Mouse (Mus musculus): ENCODE results near the gene Ccdc103. TPM values are rescaled to one million over a fixed set of nuclear protein-coding genes. Genes with fewer than 3 reads are reported as not detected.

The Ccdc103 gene
- total RNA-seq, 2 experiments from 2014 or later, result 1.8 to 2.6 TPM

GRCm38 (mm10) chr11:102858951-102859350 lies 22.1 kb upstream of the Ccdc103 start:
- no peak for TF ChIP-seq CTCF (IDR thresholded peaks at IDR 0.05)
- intact Hi-C loops (cut with DNase I), result no loop called here

DNA sequence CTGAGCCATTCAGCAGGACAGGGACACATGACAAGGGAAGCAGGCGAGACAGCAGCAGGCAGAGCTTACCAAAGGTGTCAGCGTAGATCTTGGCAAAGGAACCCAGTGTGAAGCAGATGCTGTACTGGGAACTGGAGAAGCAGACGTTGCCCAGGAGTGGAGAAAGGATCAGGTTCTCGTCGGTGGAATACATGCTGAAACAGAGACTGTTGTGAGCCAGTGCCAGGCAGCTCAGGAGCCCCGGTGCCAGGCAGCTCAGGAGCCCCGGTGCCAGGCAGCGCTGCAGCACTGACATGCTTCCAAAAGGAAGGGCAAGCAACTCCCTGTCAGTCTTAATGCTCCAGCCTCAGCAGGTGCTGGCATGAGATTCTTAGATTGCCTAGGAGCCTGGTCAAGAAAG lies 21.1 kb upstream of the Ccdc103 start:
- intact Hi-C loops (cut with DNase I), result no loop called here
- Histone ChIP-seq H3K27ac (peak overlapping the region; percentile 34), H3K4me3 (no peak overlapping the region)
- no peak for DNase-seq (ENCODE audit: extremely low spot score in 1 of 2, low spot score in 2 of 2)
- TF ChIP-seq CTCF (IDR thresholded peaks at IDR 0.05), result no peak

More at GRCm38 (mm10) chr11:102858951-102859350, 22.1 kb upstream of the Ccdc103 start:
- Histone ChIP-seq H3K4me3 (no peak overlapping the region), H3K27ac (no peak overlapping the region)
- DNase-seq (ENCODE audit: extremely low spot score in 1 of 2, low spot score in 2 of 2), result no peak

DNA sequence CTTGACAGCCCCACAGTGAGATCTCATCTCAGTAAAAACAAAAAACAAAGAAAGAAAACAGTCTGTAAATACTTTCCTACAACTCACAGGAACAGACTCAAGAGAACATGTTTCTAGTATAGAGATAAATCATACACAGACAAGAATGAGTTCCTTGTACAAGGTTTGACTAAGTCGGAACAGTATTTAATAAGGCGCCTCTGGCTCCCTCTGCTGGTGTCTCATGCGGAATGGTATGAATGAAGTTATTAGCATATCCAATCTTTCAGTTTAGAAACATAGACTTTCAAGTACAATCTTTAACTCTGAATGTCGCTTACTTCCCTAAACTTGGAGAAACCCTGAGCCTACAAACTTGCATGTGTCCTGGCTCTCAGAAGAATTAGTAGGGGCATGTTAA lies 16.7 kb upstream of the Ccdc103 start:
- Histone ChIP-seq H3K4me3 (no peak overlapping the region), H3K27ac (no peak overlapping the region)
- peak; percentile 62 to 63 for DNase-seq (ENCODE audit: extremely low spot score in 1 of 2, low spot score in 2 of 2)
- intact Hi-C loops (cut with DNase I), result loop anchor here (1.0 kb wide), 2 partner anchors 90 to 125 kb away; no protein-coding TSS in a partner anchor
- peak; percentile 78 for TF ChIP-seq CTCF (IDR thresholded peaks at IDR 0.05)

- intact Hi-C loops (cut with DNase I), result no loop called here
- Histone ChIP-seq H3K27ac (peak overlapping the region; percentile 92), H3K4me3 (no peak overlapping the region)
- peak in 1 of 2 experiments; percentile 48 for DNase-seq (ENCODE audit: extremely low spot score in 1 of 2, low spot score in 2 of 2)
- TF ChIP-seq CTCF (IDR thresholded peaks at IDR 0.05), result no peak
Observed at GRCm38 (mm10) chr11:102874801-102875334, 6.1 kb upstream of the Ccdc103 start.

GRCm38 (mm10) chr11:102879558-102879957 lies 1.4 kb upstream of the Ccdc103 start:
- no peak for TF ChIP-seq CTCF (IDR thresholded peaks at IDR 0.05)
- H3K4me3 ChIP-seq, result no peak overlapping the region; the same call in 1 of the 2 replicates
- H3K27ac ChIP-seq, result no peak overlapping the region
- intact Hi-C loops (cut with DNase I), result no loop called here
- no peak for DNase-seq (ENCODE audit: extremely low spot score in 1 of 2, low spot score in 2 of 2)

GRCm38 (mm10) chr11:102881314-102882198 lies 552 bp downstream of the Ccdc103 start:
- intact Hi-C loops (cut with DNase I), result no loop called here
- H3K4me3 ChIP-seq, result peak overlapping the region; percentile 74
- peak overlapping the region; percentile 100 for H3K27ac ChIP-seq
- no peak for TF ChIP-seq CTCF (IDR thresholded peaks at IDR 0.05)
- no peak for DNase-seq (ENCODE audit: extremely low spot score in 1 of 2, low spot score in 2 of 2)

DNA sequence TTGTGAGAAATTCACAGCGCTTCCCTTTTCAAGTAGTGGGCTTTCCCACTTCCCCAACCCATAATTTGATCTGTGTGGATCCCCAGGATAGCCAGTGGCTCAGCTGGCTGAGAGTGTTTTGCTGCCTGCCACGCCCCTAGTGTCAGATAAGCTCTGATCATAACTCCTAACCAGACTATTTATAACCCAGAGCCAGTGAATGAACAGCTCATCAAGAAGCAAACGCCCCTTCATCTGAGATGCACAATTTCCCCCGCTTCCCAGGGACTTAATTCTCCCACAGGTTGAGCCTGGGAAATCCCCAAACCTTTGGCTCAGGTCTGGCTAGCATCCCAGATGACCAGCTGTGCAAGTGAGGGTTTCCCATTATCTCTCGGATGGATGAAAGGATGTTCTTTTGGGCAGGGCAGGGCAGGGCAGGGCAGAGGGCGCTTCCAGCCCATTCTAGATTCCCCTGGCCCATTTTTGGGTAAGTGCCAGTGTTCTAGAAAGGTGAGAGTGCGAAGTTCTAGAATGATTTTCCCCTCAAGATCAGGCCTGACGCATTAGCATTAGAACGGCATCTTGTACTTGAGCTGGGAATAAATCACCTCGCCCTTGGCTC lies 3.7 kb downstream of the Ccdc103 start, which contains the start of gene Fam187a:
TSS of gene Fam187a (plus strand) at position 554 of the 604 bp plus-strand sequence.
- Histone ChIP-seq H3K4me3 (no peak within 1 kb of the TSS), H3K27ac (no peak within 1 kb of the TSS; the same call in 1 of the 2 replicates)
- intact Hi-C loops (cut with DNase I), result no loop called here
- TF ChIP-seq CTCF (IDR thresholded peaks at IDR 0.05), result no peak
- DNase-seq (ENCODE audit: extremely low spot score in 1 of 2, low spot score in 2 of 2), result no peak

DNA sequence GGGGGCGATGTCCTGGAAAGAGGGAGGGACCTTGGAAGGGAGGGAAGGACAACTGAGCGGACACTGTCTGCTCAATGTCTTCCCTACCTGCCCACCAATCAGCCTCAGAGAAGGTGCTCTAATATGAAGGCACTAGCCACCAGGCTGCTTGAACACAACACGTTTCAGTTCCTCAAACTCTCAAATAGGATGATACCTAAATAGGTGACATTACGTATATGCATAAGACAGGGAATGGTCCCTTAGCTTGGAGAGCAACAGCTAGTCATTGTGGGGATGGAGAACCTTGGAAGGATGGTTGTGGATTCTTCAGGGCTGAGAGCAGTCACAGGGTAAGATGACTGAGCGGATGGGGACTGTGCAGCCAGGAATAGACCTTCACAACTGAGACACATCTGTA lies 6.4 kb downstream of the Ccdc103 start:
- H3K4me3 ChIP-seq, result no peak overlapping the region
- H3K27ac ChIP-seq, result peak overlapping the region; percentile 63; the same call in 1 of the 2 replicates
- intact Hi-C loops (cut with DNase I), result no loop called here
- TF ChIP-seq CTCF (IDR thresholded peaks at IDR 0.05), result no peak
- DNase-seq (ENCODE audit: extremely low spot score in 1 of 2, low spot score in 2 of 2), result no peak

GRCm38 (mm10) chr11:102888135-102888534 lies 7.1 kb downstream of the Ccdc103 start:
- Histone ChIP-seq H3K27ac (peak overlapping the region; percentile 63), H3K4me3 (no peak overlapping the region)
- intact Hi-C loops (cut with DNase I), result no loop called here
- DNase-seq (ENCODE audit: extremely low spot score in 1 of 2, low spot score in 2 of 2), result no peak
- TF ChIP-seq CTCF (IDR thresholded peaks at IDR 0.05), result no peak

DNA sequence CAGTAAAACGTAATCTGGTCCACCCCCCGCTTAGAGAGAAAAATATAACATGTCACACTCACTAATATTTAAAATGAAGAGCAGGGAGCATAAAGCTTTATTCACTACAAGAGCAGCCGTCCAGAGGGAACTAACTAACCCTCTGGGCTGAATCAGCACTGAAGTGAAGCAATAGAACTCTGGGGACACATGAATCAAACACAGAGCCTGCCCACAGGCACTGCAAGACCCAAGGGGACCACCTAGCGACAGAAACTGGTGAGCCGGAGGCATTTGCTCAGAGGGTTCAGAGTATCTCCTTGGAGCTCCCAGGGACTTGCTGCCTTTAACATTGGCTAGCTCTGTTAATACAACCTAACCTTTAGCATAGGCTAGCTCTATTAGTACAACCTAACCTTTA lies 9.1 kb downstream of the Ccdc103 start:
- TF ChIP-seq CTCF (IDR thresholded peaks at IDR 0.05), result no peak
- no peak overlapping the region for H3K4me3 ChIP-seq
- no peak for DNase-seq (ENCODE audit: extremely low spot score in 1 of 2, low spot score in 2 of 2)
- intact Hi-C loops (cut with DNase I), result no loop called here
- H3K27ac ChIP-seq, result no peak overlapping the region

GRCm38 (mm10) chr11:102893015-102893651 lies 12.1 kb downstream of the Ccdc103 start:
- Histone ChIP-seq H3K27ac (no peak overlapping the region), H3K4me3 (peak overlapping the region; percentile 26)
- no peak for DNase-seq (ENCODE audit: extremely low spot score in 1 of 2, low spot score in 2 of 2)
- intact Hi-C loops (cut with DNase I), result no loop called here
- peak; percentile 65 for TF ChIP-seq CTCF (IDR thresholded peaks at IDR 0.05)
